ENCODE assay signal across 19 mouse cellular contexts in genomic region chr12:101789250-101789649, GRCm38 (mm10). TPM values are rescaled to one million over a fixed set of nuclear protein-coding genes. Genes with fewer than 3 reads are reported as not detected.
DNase-seq lines count a peak whose midpoint lies in the region; ATAC-seq and TF ChIP-seq lines count a peak whose summit lies in the region.
"Had no signal": no experiment of that assay in that cellular context is flagged by ENCODE, and none has a peak within 500 bp of the region (broad histone marks: within the 10 kb centered on the region; RNA-seq: fewer than 3 reads in every experiment).

No protein-coding gene starts in this region.

- no peak overlapping the region for H3K4me2 ChIP-seq in limb, embryonic 14.5 days (replicated peaks; ENCODE audit: low read depth, low read length, severe bottlenecking)
- no peak overlapping the region for H3K4me2 ChIP-seq in CH12.LX (ENCODE audit: insufficient read depth, low read depth, poor library complexity, severe bottlenecking)
- no peak overlapping the region for H3K4me2 ChIP-seq in neural tube, embryonic 15.5 days
- H3K4me2 ChIP-seq: embryonic facial prominence, embryonic 13.5 days; forebrain, embryonic 13.5 days; forebrain, embryonic 15.5 days had no signal

- peak; percentile 58 for DNase-seq in limb, embryonic 14.5 days (ENCODE audit: low spot score)
- DNase-seq in limb, embryonic 10.5 days (ENCODE audit: low spot score), result no peak
- no peak for DNase-seq in CH12.LX (ENCODE audit: extremely low read depth)
- DNase-seq in NIH3T3 (ENCODE audit: low read depth), result peak; percentile 34
- DNase-seq in adrenal gland, postnatal 25 days, result no peak
- DNase-seq: adrenal gland, adult 2 months; adrenal gland, postnatal 10 days; adrenal gland, postnatal 36 days; cerebellum, adult 11-12 months; cerebellum, adult 2 months; cerebellum, adult 9-10 months; cerebellum, postnatal 10 days; cerebellum, postnatal 25 days; forebrain, postnatal 0 days had no signal

- no peak for TF ChIP-seq RAD21 in CH12.LX (IDR thresholded peaks at IDR 0.05; ENCODE audit: low read depth, low read length)

- no peak overlapping the region for H3K9ac ChIP-seq in limb, embryonic 14.5 days (ENCODE audit: low read depth, low read length, severe bottlenecking)
- no peak overlapping the region for H3K9ac ChIP-seq in CH12.LX (ENCODE audit: insufficient read depth, low read depth)
- no peak overlapping the region for H3K9ac ChIP-seq in neural tube, embryonic 15.5 days (replicated peaks)
- H3K9ac ChIP-seq: embryonic facial prominence, embryonic 13.5 days; forebrain, embryonic 13.5 days; forebrain, embryonic 15.5 days; forebrain, postnatal 0 days had no signal

- dilution Hi-C loops in CH12.LX (cut with MboI; ENCODE audit: extremely low pct_ligation_motif_present, extremely low pct_unique_long_range_greater_than_20kb, low sequenced_read_pairs), result no loop called here

- H3K9me3 ChIP-seq in limb, embryonic 14.5 days (ENCODE audit: control insufficient read depth, low read length), result no peaks in the 10 kb centered on the region
- H3K9me3 ChIP-seq in limb, embryonic 10.5 days (replicated peaks), result no peaks in the 10 kb centered on the region
- H3K9me3 ChIP-seq in CH12.LX (replicated peaks; ENCODE audit: low read length), result no peaks in the 10 kb centered on the region
- no peaks in the 10 kb centered on the region for H3K9me3 ChIP-seq in neural tube, embryonic 15.5 days (replicated peaks)
- H3K9me3 ChIP-seq: embryonic facial prominence, embryonic 13.5 days; forebrain, embryonic 13.5 days; forebrain, embryonic 15.5 days; G1E had no signal

- no peak for TF ChIP-seq POLR2A in limb, embryonic 14.5 days (IDR thresholded peaks at IDR 0.05; ENCODE audit: borderline replicate concordance, extremely low read depth, insufficient read depth, insufficient read length)
- no peak for TF ChIP-seq POLR2A in CH12.LX (IDR thresholded peaks at IDR 0.05; ENCODE audit: low read depth, low read length)

- H3K27me3 ChIP-seq in limb, embryonic 14.5 days (ENCODE audit: control insufficient read depth, insufficient read depth, low read length), result no peaks in the 10 kb centered on the region
- H3K27me3 ChIP-seq in limb, embryonic 10.5 days (ENCODE audit: low read depth, poor library complexity, severe bottlenecking), result no peaks in the 10 kb centered on the region
- no peaks in the 10 kb centered on the region for H3K27me3 ChIP-seq in CH12.LX (replicated peaks)
- H3K27me3 ChIP-seq in neural tube, embryonic 15.5 days (replicated peaks), result no peaks in the 10 kb centered on the region
- H3K27me3 ChIP-seq: embryonic facial prominence, embryonic 13.5 days; forebrain, embryonic 13.5 days; forebrain, embryonic 15.5 days had no signal

- ATAC-seq in limb, embryonic 14.5 days (ENCODE audit: low FRiP score, low read depth), result no peak; the same call in 1 of the 2 replicates
- ATAC-seq in neural tube, embryonic 15.5 days (ENCODE audit: low FRiP score), result no peak
- ATAC-seq: forebrain, embryonic 13.5 days; forebrain, embryonic 15.5 days; forebrain, postnatal 0 days had no signal

- no peak for TF ChIP-seq CTCF in CH12.LX (conservative IDR thresholded peaks at IDR 0.05 in 1 of 2, IDR thresholded peaks at IDR 0.05 in 1 of 2; ENCODE audit: low read depth in 2 of 2, low read length in 2 of 2)

- in situ Hi-C loops in CH12.LX (cut with MboI; ENCODE audit: low pct_ligation_motif_present, low pct_unique_long_range_greater_than_20kb, low sequenced_read_pairs), result no loop called here

- H3K4me3 ChIP-seq in limb, embryonic 14.5 days (replicated peaks; ENCODE audit: low read length), result no peak overlapping the region
- H3K4me3 ChIP-seq in limb, embryonic 10.5 days, result no peak overlapping the region
- no peak overlapping the region for H3K4me3 ChIP-seq in CH12.LX (replicated peaks in 1 of 3; ENCODE audit: low read depth in 2 of 3, low read length in 2 of 3, poor library complexity in 1 of 3)
- H3K4me3 ChIP-seq in neural tube, embryonic 15.5 days (replicated peaks), result no peak overlapping the region
- H3K4me3 ChIP-seq: embryonic facial prominence, embryonic 13.5 days; forebrain, embryonic 13.5 days; forebrain, embryonic 15.5 days had no signal

- no peak for TF ChIP-seq EP300 in CH12.LX (IDR thresholded peaks at IDR 0.05; ENCODE audit: low read length)

- H3K27ac ChIP-seq in limb, embryonic 14.5 days (replicated peaks; ENCODE audit: low read depth, low read length), result no peak overlapping the region
- H3K27ac ChIP-seq in limb, embryonic 10.5 days, result no peak overlapping the region
- H3K27ac ChIP-seq in CH12.LX (ENCODE audit: insufficient read depth, low read depth), result no peak overlapping the region
- no peak overlapping the region for H3K27ac ChIP-seq in neural tube, embryonic 15.5 days (replicated peaks)
- H3K27ac ChIP-seq: forebrain, embryonic 13.5 days; forebrain, embryonic 15.5 days had no signal

- no peaks in the 10 kb centered on the region for H3K4me1 ChIP-seq in limb, embryonic 14.5 days (ENCODE audit: control insufficient read depth, insufficient read depth, low read length)
- H3K4me1 ChIP-seq in limb, embryonic 10.5 days, result no peaks in the 10 kb centered on the region
- peaks cover 0 to 9% of the 10 kb centered on the region in 2 experiments; a peak in 1 of 4 replicates for H3K4me1 ChIP-seq in CH12.LX (ENCODE audit: control insufficient read depth in 1 of 2, insufficient read depth in 2 of 2)
- H3K4me1 ChIP-seq in neural tube, embryonic 15.5 days, result no peaks in the 10 kb centered on the region
- H3K4me1 ChIP-seq: embryonic facial prominence, embryonic 13.5 days; forebrain, embryonic 13.5 days; forebrain, embryonic 15.5 days had no signal

- peaks cover 9% of the 10 kb centered on the region; the same call in 1 of the 2 replicates for H3K36me3 ChIP-seq in limb, embryonic 14.5 days (ENCODE audit: control insufficient read depth, insufficient read depth, low read length)
- H3K36me3 ChIP-seq in limb, embryonic 10.5 days, result no peaks in the 10 kb centered on the region; the same call in 1 of the 2 replicates
- H3K36me3 ChIP-seq in CH12.LX (replicated peaks in 1 of 2; ENCODE audit: control insufficient read depth in 1 of 2, insufficient read depth in 1 of 2, low read length in 1 of 2), result no peaks in the 10 kb centered on the region
- no peaks in the 10 kb centered on the region for H3K36me3 ChIP-seq in neural tube, embryonic 15.5 days
- H3K36me3 ChIP-seq: forebrain, embryonic 15.5 days; G1E had no signal

- no peaks in the 10 kb centered on the region for H3K79me2 ChIP-seq in CH12.LX (replicated peaks; ENCODE audit: control insufficient read depth, extremely low read depth, insufficient read depth, poor library complexity, severe bottlenecking)

- WGBS in limb, embryonic 14.5 days, result 42% methylated on average over 3 of the region's 3 CpGs
- WGBS in limb, embryonic 10.5 days, result 87% methylated on average over 3 of the region's 3 CpGs
- WGBS in neural tube, embryonic 15.5 days, result 74% methylated on average over 3 of the region's 3 CpGs

TF ChIP-seq in CH12.LX, 34 proteins besides CTCF, POLR2A, EP300 and RAD21:
- no peak for TF ChIP-seq ETS1 (conservative IDR thresholded peaks at IDR 0.05; ENCODE audit: low read depth, low read length)
- peak; percentile 46; the same call in 1 of the 2 replicates for TF ChIP-seq ZNF384 (IDR thresholded peaks at IDR 0.05; ENCODE audit: low read depth, low read length)
TF ChIP-seq in CH12.LX: peak in this region for 1.

RNA-seq across cellular contexts. Expression of gene Fbln5, which starts 29.6 kb away (rescaled TPM):
- 112 and 145 TPM in 2 replicates for polyA plus RNA-seq in limb, embryonic 14.5 days (2012; rRNA removed)
- polyA plus RNA-seq in limb, embryonic 14.5 days (2014; fragmentation: Nextera tagmentation; extraction: Ambion mirVana), result 164 and 177 TPM in 2 replicates
- 10.5 and 16.1 TPM in 2 replicates for polyA plus RNA-seq in limb, embryonic 10.5 days (2016; fragmentation: Nextera tagmentation; extraction: Ambion mirVana)
- total RNA-seq in CH12.LX (2012; rRNA removed), result 0.46 and 3.2 TPM in 2 replicates
- total RNA-seq in CH12.LX (2014; rRNA removed), result 0.11 and 0.12 TPM in 2 replicates
- 0.04 and 0.11 TPM in 2 replicates for polyA plus RNA-seq in CH12.LX (2012; ENCODE audit: insufficient read length, low read depth)
- total RNA-seq in adrenal gland, postnatal 25 days (2021), result 50.9 and 55.6 TPM in 2 replicates
- 17.2 and 32.3 TPM in 2 replicates for polyA plus RNA-seq in neural tube, embryonic 15.5 days (2015; fragmentation: Nextera tagmentation; extraction: Ambion mirVana)
- polyA plus RNA-seq: G1E had no signal

Comparison
In these comparisons a context has a peak if more than half of its experiments do, and no peak if none do; other contexts are left out.
1. DNase-seq: peak in limb, embryonic 14.5 days (single experiment) and NIH3T3 (single experiment); none in limb, embryonic 10.5 days (single experiment), CH12.LX (single experiment) and adrenal gland, postnatal 25 days (single experiment).
2. RNA of gene Fbln5, which starts 29.6 kb away (polyA plus RNA-seq): 112 to 177 TPM in limb, embryonic 14.5 days, 17.2 to 32.3 TPM in neural tube, embryonic 15.5 days and 10.5 to 16.1 TPM in limb, embryonic 10.5 days; 0.04 to 0.11 TPM in CH12.LX; every median in the first group is over 10 times any median in the second.